Mouse (Mus musculus): ENCODE measurements around the gene Nova1. TPM values are rescaled to one million over a fixed set of nuclear protein-coding genes. Genes with fewer than 3 reads are reported as not detected.

Nova1 gene
- total RNA-seq (2021): 10 to 100 TPM; 26.1 to 27.6 TPM
- long read RNA-seq, full-length matches to known transcripts: 14 of 27 reads
- long read RNA-seq, partial matches to known transcripts: 1 of 27 reads
- long read RNA-seq, other reads (novel, unspliced or antisense): 12 of 27 reads

DNA sequence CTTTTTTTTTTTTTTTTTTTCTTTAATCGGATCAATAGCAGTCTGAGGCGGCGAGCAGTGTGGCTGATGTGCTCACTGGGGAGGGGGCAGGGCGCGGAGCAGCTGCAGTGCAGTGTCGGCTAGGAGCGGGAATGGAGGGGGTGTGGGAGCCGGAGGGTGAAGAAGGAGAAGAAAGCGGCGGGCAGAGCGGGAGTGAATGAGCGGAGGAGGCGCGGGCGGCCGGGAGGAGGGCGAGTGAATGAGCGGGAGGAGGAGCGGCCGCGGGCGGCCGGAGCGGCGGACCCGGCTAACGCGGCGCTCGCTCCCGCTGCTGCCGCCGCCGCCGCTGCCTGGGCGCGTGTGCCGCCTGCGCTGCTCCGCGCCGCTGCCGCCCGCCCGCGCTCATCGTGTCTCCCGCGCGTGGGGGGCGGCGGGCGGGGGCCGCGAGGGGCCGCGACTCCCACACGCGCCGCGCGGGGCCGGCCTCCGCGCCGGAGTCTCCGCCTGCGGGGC lies at the start of gene Nova1:
Nova1 (minus strand) TSS at position 74 of the 492 bp plus-strand sequence.
- DNase-seq (ENCODE audit: low spot score in 2 of 2): peak; percentile 69 to 77

DNA sequence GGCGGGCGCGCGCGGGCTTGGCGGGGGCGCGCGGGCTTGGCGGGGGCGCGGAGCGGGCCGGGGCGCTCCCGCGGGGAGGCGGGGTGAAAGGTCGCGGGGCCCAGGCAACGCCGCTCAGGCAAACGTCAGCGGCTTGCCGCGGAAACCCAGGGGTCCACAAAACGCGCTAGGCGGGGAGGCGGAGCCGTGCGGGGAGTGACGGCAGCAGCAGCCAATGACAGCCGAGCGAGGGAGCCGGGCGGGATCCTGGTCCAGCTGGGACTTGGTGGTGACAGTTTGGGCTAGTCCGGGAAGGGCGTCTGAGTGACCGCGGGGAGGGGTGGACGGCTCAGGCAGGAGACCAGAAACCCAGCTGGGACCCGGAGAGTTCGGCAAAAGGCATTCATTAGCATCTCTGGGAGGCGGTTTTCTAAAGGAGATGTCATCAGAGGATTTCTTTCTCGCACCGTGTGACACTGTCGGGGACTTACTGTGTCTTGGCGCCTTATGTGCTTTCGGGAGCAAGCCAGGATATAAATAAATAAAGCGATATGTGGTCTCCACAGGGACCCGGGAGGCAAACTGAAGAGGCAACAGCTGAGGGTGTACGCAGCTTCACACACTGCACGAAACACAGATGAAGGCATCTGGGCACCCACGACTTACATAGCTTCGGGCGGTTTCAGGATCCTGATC lies 756 bp upstream of the Nova1 start:
- DNase-seq (ENCODE audit: low spot score in 2 of 2): peak; percentile 96 to 97

DNA sequence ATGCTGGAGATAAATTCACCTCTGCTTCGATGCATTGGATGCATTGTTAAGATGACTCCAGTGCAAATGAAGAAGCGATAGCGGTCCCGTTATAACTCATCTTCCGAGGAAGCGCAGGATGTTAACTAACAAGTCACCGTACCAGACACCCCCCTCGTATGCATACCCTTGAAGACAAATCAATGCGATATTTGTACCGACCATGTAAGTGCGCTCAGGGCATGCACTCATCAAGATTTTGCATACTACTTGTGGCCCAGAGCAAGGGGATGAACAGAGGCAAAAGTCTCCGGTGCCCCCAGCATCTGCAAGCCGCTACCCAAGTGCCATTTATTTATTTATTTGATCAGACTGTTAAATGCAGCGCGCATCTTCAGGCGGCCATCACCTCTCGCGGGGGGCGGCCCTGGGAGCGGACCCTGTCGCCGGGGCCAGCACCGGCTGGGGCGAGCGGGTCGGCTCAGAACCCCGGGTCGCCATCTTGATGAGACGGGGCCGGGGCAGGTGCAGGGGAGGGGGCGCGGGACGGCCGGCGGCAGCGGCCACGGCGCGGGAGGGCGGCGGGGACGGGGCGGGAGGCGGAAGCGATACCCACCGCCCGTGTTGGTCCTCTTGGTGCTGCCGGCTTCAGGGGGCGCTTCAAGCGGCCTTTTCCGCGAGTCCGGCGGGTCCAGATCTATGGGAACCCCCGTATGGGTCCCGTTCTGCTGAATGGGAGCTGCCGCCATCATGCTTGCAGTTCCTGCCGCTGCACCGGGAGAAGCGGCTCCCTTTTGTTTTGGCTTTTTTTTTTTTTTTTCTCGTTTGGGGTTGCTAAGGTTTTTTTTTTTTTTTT lies 491 bp downstream of the Nova1 start:
- DNase-seq (ENCODE audit: low spot score in 2 of 2): peak; percentile 38 to 65

DNA sequence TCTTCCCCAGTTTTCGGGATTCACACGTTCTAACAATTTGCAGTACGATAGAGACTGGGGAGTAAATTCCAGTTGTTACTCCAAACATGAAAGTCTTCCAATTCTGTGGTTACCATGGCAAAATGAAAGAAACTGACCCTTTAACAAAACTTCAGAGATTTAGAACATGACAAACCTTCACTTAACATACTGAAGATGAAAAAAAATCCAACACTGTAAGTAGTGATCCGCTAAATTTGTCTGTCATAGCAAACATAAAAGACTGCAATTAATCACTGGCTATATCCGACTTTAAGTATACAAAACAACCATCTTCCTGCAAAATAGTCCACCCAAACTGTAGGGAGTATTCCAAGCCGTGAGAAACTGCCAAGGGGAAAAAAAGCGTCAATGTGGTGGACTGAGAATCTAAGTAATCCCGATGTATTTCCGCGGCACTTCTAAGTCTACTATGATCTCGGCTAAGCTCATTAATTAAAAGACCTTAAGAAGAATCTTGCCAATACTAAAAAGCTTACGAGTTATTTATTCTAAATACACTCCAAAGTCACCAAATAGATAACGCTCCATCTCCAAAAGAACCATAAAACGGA lies 1.4 kb downstream of the Nova1 start:
- DNase-seq (ENCODE audit: low spot score in 2 of 2): no peak

DNA sequence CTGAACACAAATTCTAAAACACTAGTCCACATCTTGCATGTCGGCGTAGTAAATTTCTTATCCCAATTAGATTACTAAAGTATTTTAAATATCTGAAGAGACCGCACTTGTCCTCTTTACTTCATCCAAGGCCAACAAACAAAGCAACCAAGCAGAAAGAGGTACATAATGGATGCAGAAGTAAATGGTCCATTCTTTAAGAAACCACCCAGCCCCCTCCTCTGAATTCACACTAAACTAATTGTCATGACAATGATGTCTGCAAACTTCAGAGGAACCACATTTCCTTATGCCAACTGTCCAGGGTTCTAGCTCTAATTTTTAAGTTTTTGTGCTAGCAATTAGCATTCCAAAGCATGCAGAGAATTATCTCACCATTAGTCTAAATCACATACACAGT lies 2.4 kb downstream of the Nova1 start:
- DNase-seq (ENCODE audit: low spot score in 2 of 2): no peak

DNA sequence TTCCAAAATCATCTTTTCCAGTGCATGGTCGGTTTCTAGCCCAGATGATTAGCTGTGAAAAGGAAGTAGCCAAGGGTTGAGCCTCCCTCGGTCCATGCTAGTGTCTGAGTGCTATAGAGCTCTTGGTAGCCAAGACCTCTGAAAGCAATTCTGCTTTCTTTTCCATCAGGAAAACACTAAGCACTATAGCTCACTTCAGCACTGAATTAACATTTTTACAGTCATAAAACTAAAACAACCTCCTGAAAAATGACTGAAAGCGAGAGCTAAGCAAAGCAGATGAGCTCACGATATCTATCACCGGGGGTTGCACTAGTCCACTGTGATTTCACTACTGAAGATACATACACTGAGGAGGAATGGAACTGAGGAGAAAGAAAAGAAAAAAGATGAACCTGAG lies 3.0 kb downstream of the Nova1 start:
- no peak for DNase-seq (ENCODE audit: low spot score in 2 of 2)

DNA sequence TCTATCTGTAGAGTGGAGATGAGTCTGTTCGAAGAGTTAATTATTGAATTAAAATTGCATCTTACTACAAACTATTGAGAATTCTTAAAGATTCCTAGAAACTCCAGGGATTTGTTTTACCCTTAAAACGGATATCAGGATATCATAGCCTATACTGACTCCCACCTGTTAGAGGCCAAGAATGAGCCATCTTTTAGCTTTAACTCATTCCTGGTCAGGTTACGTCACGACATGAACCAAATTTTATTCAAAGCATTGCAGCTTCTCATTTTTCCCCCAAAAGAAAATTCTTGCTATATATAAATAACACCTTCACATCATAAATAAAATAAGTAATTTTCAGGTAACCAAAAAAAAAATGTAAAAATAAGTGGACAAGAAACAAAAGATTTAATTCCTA lies 3.9 kb downstream of the Nova1 start:
- no peak for DNase-seq (ENCODE audit: low spot score in 2 of 2)

DNA sequence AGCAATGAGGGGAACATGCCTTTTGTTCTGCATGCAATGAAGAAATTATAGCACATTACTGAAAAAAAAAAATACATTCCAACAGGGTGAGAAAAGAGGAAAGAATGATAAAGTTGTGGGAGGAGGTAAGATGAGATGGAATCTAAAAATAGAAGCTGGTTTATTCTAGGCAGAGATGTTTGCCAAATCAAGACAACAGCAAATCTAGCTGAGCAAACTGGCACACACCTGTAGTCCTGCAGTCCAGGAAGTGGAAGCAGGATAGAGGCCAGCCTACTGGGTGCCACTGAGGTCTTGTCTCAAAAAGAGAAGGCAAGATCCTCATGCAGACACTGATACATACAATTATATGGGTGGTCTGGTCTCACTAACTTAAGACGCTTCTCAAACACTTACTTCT lies 17.4 kb downstream of the Nova1 start:
- no peak for DNase-seq (ENCODE audit: low spot score in 2 of 2)

DNA sequence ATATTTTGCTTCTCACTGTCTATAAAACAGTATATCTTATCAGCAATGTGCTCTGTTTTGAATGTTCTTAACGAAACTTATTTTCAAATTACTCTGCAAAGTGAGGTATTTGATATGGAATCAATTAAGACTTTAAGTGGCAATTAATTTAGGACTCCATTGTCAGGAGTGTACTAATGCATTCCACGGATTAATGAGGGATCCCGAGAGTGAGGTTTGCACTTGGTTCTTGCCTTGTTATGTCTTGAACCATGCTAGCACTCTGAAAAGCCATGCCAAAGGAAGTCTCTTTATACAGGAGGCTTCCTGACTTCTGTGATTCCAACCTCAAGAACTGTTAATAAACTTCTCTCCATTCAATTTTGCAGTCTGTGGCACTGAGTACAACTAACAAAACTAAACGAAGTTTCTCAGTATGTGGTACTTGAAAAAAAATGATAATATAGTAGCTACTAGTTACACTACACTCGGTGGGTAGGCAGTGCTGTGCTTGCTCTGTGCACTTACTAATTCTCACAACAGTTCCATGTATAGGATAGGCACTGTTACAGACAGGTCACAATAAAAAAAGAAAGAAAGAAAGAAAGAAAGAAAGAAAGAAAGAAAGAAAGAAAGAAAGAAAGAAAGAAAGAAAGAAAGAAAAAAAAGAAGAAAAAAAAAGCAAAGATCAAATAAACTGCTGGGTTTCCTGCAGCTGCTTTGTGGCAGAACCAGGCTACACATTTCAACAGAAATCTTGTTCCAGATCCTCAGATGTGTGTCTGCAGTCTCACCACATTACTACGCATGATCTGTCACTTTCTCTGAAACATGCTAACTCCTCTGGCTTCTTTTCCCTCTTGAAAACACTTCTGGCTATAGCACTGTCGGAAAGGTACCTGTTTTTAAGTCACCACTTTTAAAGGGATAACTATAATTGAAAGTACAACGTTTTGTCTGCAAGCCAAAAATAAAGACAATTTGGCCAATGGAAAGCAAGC lies 36.1 kb downstream of the Nova1 start:
- no peak for DNase-seq (ENCODE audit: low spot score in 2 of 2)

DNA sequence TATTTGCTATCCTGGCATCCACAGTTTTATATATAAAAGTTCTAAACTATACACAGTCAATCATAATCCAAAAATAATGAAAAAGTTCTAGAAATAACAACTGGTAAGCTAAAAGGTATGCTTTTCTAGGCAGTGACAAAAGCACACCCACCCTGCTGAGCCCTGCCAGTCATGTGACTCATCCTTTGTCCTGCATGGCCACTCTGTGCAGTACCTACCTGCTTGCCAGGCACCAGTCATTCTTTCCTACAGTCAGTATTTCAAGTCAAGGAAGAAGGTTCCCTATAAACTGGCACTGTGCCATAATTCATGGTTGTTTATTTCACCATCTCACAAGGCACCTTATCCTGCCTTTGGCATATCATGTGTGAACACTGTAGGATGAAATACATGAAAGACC lies 37.2 kb downstream of the Nova1 start:
- DNase-seq (ENCODE audit: low spot score in 2 of 2): no peak

DNA sequence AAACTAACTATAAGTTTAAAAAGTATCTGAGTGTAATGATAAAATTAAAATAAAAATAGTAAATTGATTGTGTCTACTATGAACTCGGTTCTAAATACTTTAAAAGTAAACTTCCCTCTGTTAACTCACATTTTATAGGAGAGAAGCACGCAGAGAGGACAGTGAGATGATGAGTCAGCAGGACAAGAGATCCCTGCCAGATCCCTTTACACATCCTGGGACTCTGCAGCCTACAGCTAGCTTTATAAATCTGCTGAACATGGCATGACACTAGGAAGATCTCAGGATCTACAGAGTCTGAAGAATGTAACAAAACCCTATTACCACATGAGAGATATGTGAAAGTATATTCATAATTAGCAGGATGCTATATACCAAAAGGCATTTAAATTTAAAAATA lies 37.7 kb downstream of the Nova1 start:
- DNase-seq (ENCODE audit: low spot score in 2 of 2): no peak

DNA sequence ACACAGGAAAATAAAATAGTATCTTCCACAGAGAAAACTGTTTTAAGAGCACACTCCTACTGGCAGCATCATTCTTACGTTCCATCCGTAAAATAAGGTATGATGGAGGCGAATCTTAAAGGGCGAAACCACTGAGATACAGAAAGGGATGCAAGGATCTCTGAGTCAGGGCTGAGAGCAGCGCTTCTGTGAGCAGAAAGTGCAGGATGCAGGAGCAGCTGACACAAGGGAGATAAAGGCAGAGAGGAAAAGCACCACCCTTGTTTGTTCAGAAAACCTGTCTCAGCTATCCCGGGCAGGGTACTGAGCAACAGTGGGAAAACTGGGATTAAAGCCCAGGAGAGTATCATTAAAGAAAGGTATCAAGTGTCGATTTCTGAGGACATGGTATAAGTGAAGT lies 59.3 kb downstream of the Nova1 start:
- no peak for DNase-seq (ENCODE audit: low spot score in 2 of 2)

DNA sequence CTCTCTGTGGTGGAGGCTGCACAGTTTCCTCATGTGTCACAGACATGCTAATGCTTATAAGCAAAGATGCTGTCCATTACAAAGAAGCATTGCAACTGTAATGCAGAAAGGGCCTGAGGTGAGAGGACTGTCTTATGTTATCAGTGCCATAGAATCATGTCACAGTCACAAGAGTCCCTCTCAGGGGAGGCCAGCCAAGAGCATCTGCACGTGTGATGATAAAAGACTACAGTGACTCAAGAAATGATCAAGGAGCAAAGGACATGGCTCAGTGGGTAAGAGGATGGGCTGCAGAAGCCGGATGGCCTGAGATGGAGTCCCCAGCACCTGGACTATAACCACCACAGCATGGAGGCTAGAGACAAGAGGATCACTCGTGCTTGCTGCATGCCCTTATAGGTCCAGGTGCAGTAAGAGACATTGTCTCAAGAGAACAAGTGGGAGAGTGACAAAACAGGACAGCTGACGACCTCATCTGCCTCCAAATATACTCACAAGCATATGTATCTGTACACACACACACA lies 64.3 kb downstream of the Nova1 start:
- no peak for DNase-seq (ENCODE audit: low spot score in 2 of 2)

DNA sequence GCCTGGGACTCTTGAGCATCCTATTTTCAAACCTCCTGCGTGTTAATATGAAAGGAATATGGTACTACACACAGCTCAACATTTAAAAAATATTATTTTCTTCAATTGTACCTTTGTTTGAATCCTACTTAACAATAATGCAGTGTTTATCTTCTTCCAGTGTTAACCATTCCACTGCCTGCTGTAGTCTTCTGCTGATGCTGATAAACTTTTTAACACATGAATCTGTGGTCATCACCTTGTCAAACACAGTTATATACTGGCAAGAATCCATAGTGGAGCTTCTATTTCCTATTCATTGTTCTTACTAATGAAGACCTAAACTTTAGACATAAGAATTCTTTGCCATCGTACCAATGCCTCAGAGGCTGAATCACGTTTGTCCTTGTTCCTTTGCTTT lies 65.6 kb downstream of the Nova1 start:
- no peak for DNase-seq (ENCODE audit: low spot score in 2 of 2)

DNA sequence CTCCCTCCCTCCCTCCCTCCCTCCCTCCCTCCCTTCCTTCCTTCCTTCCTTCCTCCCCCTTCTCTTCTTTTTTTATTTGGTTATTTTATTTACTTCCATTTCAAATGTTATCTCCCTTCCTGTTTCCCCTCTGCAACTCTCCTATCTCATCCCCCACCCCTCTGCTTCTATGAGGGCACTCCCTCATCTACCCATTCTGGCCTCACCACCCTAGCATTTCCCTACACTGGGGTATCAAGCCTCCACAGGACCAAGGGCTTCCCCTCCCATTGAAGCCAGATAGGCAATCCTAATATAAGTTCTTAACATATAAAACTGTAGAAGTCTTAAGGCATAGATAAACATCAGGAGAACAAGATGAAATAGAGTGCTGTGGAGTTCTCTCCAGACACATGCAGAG lies 85.5 kb downstream of the Nova1 start:
- DNase-seq (ENCODE audit: low spot score in 2 of 2): no peak

DNA sequence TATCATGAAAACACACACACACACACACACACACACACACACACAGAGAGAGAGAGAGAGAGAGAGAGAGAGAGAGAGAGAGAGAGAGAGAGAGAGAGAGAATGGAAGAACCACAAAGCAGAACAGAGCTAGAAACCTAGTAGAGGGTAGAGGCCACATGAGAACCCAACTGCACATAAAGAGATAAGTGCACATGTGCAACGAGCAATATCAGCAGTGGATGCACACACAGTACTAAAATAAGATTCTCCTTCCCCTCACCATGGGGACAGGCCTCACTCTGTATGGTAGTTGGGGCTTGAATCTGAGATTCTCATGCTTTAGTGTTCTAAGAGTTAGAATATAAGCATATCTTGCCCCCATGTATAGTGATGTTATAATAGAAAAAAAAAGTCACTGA lies 86.8 kb downstream of the Nova1 start:
- no peak for DNase-seq (ENCODE audit: low spot score in 2 of 2)

DNA sequence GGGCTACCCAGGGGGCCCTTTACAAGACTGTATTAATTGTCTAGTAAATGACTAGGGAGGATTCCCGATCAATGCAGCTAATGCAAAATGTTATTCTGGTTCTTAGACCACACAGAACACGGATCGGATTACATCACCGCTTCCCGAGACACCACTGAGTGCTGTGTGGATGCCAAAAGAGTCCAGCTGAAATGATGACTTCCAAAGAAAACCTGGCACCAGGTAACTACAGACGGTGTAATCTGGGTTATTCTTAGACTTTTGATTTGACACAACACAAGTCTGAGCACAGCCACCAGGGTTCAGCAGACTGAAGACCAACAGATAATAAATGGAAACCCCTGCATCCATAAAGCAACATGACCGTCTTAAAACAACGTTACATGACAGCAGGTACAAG lies 96.8 kb downstream of the Nova1 start:
- no peak for DNase-seq (ENCODE audit: low spot score in 2 of 2)

DNA sequence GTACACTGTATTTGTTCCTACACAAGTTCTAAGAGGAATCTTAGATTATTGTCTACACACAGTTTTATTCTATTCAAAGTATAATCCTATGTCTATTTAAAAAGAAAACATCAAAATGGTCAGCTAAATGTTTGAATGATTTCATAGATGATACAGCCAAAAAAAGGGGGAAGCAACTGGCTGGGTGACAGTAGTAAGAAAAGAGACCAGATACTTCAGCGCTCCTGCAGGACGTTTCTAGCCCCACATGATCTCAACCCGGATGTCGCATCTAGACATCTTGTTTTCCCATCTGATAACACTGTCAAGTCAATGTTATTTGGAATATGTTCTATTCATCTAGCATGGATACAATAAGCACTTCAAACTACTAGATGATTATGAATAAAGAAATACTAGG lies 99.7 kb downstream of the Nova1 start:
- DNase-seq (ENCODE audit: low spot score in 2 of 2): no peak

DNA sequence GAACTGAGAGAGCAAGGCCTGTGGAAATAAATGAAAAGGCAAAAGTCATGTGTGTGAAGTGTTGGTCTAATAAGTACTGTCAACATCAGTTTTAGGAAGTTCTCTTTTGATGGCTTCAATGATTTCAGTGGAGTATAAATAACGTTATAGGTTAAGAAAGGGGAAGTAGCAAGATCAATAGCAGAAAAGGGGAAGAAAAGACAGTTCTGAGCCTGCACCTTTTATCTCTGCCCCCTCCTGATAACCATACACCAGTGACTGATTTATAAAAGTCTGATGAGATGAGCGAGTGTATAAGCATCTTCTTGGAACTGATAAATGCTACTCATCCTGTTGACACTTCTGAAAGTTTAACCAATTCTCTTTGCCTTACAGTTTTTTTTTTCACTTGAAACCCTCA lies 108.6 kb downstream of the Nova1 start:
- no peak for DNase-seq (ENCODE audit: low spot score in 2 of 2)

DNA sequence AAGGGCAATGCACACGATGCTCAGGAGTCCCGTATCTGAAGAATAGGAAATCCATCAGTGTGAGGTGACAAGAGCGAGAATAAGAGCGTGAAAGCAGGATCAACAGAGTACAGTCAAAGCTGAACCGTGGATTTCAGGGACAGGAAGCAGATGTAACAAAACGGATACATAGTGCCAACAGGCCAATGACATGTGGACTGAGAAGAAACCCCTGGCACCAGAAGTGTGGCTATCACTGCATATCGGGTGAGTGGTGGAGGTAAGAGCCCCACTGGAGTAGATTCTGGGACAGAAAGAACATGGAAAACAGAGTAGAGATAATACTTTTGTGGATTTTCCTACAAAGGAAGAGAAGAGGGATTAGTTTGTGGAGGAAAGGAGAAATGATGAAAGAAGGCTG lies 109.3 kb downstream of the Nova1 start:
- no peak for DNase-seq (ENCODE audit: low spot score in 2 of 2)

DNA sequence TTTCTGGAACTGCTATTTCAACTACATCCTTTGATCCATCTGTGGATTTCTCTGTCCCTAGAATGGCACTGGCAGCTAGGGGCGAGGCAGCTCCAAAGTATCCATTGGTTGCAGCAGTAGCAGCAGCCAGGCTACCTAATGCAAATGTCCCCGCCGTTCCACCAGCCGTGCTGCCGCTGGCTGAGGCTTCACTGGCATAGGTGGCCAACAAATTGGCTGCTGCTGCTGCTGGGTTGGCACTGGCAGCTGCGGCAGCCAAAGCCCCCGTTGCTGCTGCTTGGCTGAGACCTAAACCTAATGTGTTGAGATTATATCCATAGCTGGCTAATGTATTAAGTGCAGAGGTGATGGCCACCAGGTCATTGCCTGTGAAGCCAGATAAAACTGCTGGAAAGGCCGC lies 118.5 kb downstream of the Nova1 start:
- no peak for DNase-seq (ENCODE audit: low spot score in 2 of 2)

All from layer of hippocampus, adult 18-20 months (tissue).